Mouse (Mus musculus): Measurements from ENCODE around the gene Map3k11.

Gene Map3k11

GRCm38 (mm10) chr19:5711218-5711617 lies 22.7 kb downstream of the Map3k11 start:
- DNase-seq (ENCODE audit: low read depth): no peak

- no peak for DNase-seq (ENCODE audit: low read depth)
Observed at GRCm38 (mm10) chr19:5711907-5712460, 23.4 kb downstream of the Map3k11 start.

GRCm38 (mm10) chr19:5713255-5713654 lies 24.7 kb downstream of the Map3k11 start:
- DNase-seq (ENCODE audit: low read depth): no peak

- DNase-seq (ENCODE audit: low read depth): no peak
Observed at GRCm38 (mm10) chr19:5713730-5714129, 25.2 kb downstream of the Map3k11 start.

GRCm38 (mm10) chr19:5715793-5716688 lies 27.5 kb downstream of the Map3k11 start:
- no peak for DNase-seq (ENCODE audit: low read depth)

GRCm38 (mm10) chr19:5716955-5717354 lies 28.4 kb downstream of the Map3k11 start:
- no peak for DNase-seq (ENCODE audit: low read depth)

- DNase-seq (ENCODE audit: low read depth): no peak
Observed at GRCm38 (mm10) chr19:5721233-5721632, 32.7 kb downstream of the Map3k11 start.

- DNase-seq (ENCODE audit: low read depth): no peak
Observed at GRCm38 (mm10) chr19:5722848-5723425, 34.4 kb downstream of the Map3k11 start.

GRCm38 (mm10) chr19:5723934-5724548 lies 35.5 kb downstream of the Map3k11 start:
- DNase-seq (ENCODE audit: low read depth): no peak

GRCm38 (mm10) chr19:5724549-5724941 lies 36.0 kb downstream of the Map3k11 start:
- no peak for DNase-seq (ENCODE audit: low read depth)

GRCm38 (mm10) chr19:5725029-5725707 lies 36.6 kb downstream of the Map3k11 start:
- DNase-seq (ENCODE audit: low read depth): no peak

- DNase-seq (ENCODE audit: low read depth): no peak
Observed at GRCm38 (mm10) chr19:5725767-5726515, 37.4 kb downstream of the Map3k11 start, which contains the start of gene Ehbp1l1. TSS of gene Ehbp1l1 (minus strand) at chr19:5726317.

- DNase-seq (ENCODE audit: low read depth): peak; percentile 88
Observed at GRCm38 (mm10) chr19:5726961-5727578, 38.5 kb downstream of the Map3k11 start.

GRCm38 (mm10) chr19:5727701-5728100 lies 39.2 kb downstream of the Map3k11 start:
- DNase-seq (ENCODE audit: low read depth): peak; percentile 84

GRCm38 (mm10) chr19:5728631-5729443 lies 40.3 kb downstream of the Map3k11 start:
- DNase-seq (ENCODE audit: low read depth): no peak

GRCm38 (mm10) chr19:5729444-5729815 lies 40.9 kb downstream of the Map3k11 start, which contains the start of gene Fam89b:
TSS of gene Fam89b (minus strand) at chr19:5729653.
- DNase-seq (ENCODE audit: low read depth): peak; percentile 91

GRCm38 (mm10) chr19:5730314-5731186 lies 42.0 kb downstream of the Map3k11 start:
- DNase-seq (ENCODE audit: low read depth): no peak

- DNase-seq (ENCODE audit: low read depth): peak; percentile 89
Observed at GRCm38 (mm10) chr19:5731264-5731978, 42.9 kb downstream of the Map3k11 start.
